Mouse (Mus musculus): ENCODE results near the gene Nckipsd. TPM values are rescaled to one million over a fixed set of nuclear protein-coding genes. Genes with fewer than 3 reads are reported as not detected.

Nckipsd gene
- total RNA-seq, 2 experiments from 2014 or later: 7.9 to 8.3 TPM

- DNase-seq (ENCODE audit: low spot score): no peak
- intact Hi-C loops (cut with DNase I): no loop called here
Measured at GRCm38 (mm10) chr9:108798508-108799075, 9.6 kb upstream of the Nckipsd start.

- no peak for DNase-seq (ENCODE audit: low spot score)
- intact Hi-C loops (cut with DNase I): no loop called here
Measured at GRCm38 (mm10) chr9:108799564-108799963, 8.6 kb upstream of the Nckipsd start.

DNA sequence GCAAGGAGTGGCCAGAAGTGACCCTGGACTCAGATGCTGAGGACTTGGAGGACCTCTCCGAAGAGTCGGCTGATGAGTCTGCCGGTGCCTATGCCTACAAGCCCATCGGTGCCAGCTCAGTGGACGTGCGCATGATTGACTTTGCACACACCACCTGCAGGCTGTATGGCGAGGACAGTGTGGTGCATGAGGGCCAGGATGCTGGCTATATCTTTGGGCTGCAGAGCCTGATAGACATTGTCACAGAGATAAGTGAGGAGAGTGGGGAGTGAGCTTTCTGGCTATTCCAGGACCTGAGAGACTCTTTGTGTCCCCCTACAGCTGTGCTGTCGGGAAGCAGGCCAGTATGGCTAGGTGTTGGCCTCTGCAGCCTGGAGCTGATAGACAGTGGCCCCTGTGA lies 2.4 kb upstream of the Nckipsd start:
- intact Hi-C loops (cut with DNase I): loop anchor here (5.0 kb wide), 1 partner anchor 53 kb away; no protein-coding TSS in a partner anchor
- DNase-seq (ENCODE audit: low spot score): no peak

DNA sequence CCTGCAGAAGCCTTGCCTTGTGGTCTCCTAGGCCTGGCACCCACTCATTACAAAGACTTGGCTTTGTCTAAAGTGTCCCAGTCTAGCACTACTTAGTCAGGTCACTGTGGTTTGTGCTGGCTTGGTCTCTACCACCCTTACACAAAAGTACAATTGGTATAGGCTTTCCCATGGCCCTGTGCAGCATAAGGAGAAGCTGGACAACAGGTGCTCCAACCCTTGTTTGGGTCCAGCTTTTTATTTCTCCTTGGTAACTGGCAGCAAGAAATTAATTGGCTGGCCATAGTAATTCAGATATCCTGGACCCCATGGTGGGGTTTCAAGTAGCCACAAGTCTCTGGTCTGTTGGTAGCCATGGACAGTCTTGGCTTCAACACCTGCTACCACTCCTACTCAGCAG lies 1.8 kb upstream of the Nckipsd start:
- DNase-seq (ENCODE audit: low spot score): no peak
- intact Hi-C loops (cut with DNase I): loop anchor here (5.0 kb wide), 1 partner anchor 54 kb away; no protein-coding TSS in a partner anchor

- intact Hi-C loops (cut with DNase I): loop anchor here (5.0 kb wide), 1 partner anchor 55 kb away; no protein-coding TSS in a partner anchor
- no peak for DNase-seq (ENCODE audit: low spot score)
Measured at GRCm38 (mm10) chr9:108806831-108807230, 1.3 kb upstream of the Nckipsd start.

GRCm38 (mm10) chr9:108807674-108808073 lies 494 bp upstream of the Nckipsd start:
- intact Hi-C loops (cut with DNase I): loop anchor here (2.0 to 5.0 kb wide), 3 partner anchors 19 to 129 kb away; partner anchors contain the start of genes Celsr3 and Uqcrc1

GRCm38 (mm10) chr9:108809188-108809587 lies 1.0 kb downstream of the Nckipsd start:
- DNase-seq (ENCODE audit: low spot score): peak; percentile 27
- intact Hi-C loops (cut with DNase I): loop anchor here (2.0 to 5.0 kb wide), 3 partner anchors 18 to 128 kb away; partner anchors contain the start of genes Celsr3 and Uqcrc1

More at GRCm38 (mm10) chr9:108807674-108808073, 494 bp upstream of the Nckipsd start:
- no peak for DNase-seq (ENCODE audit: low spot score)

- intact Hi-C loops (cut with DNase I): loop anchor here (2.0 to 5.0 kb wide), 3 partner anchors 17 to 127 kb away; partner anchors contain the start of genes Celsr3 and Uqcrc1
- DNase-seq (ENCODE audit: low spot score): no peak
Measured at GRCm38 (mm10) chr9:108809723-108810122, 1.6 kb downstream of the Nckipsd start.

DNA sequence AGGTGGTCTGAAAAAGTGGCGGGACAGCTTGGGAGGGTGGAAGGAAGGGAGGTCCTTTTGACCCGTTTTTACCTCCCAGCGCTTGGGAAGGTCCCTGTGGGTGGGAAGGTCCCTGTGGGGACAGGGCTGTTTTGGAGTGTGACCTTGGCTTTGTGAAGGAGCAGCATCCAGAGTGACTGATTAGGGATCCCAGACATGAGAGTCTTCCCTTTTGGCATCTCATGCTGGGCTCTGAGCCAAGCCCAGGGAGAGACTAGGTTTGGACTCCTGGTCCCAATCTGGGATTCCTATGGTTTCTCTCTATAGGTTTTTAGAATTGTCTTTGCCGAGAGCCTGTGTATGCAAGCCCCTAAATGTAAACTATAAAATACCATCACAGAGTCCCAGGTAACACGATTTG lies 2.3 kb downstream of the Nckipsd start:
- DNase-seq (ENCODE audit: low spot score): no peak
- intact Hi-C loops (cut with DNase I): no loop called here

- no peak for DNase-seq (ENCODE audit: low spot score)
- intact Hi-C loops (cut with DNase I): no loop called here
Measured at GRCm38 (mm10) chr9:108815557-108815956, 7.4 kb downstream of the Nckipsd start.

DNA sequence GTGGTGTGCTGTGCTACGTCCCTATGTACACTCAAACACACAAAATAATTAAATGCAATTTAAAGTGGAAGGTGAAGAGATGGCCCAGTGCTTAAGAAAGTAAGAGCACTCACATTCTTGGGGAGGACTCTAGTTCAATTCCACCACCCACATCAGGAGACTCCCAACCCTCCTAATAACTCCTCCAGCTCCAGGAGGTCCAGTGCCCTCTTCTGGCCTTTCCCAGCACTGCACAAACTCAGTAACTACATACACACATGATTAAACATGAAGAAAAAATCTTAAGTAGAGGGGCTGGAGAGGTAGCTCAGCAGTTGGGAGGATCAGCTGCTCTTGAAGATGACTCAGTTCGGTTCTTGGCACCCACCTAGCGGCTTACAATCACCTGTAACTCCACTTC lies 11.3 kb downstream of the Nckipsd start:
- no peak for DNase-seq (ENCODE audit: low spot score)
- intact Hi-C loops (cut with DNase I): no loop called here

DNA sequence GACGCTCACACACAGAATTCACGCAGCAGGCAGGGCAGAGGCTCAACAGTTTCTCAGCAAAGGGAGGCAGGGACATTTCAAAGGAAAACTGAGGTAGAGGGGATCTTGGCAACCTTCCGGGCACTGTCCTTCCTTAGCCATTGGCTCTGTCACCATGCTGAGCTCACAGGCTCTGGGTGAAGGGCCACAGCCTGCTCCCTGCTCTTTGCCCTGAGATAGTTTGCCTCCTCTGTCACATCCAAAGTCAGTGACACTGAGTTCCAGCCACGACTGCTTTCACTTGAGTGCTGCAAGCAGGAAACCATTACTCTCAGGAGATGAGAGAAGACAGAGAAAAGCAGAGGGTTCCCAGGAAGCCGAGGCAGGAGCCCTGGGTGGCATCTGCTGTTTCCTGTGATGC lies 11.9 kb downstream of the Nckipsd start:
- intact Hi-C loops (cut with DNase I): loop anchor here (2.0 kb wide), 1 partner anchor 65 kb away; no protein-coding TSS in a partner anchor
- no peak for DNase-seq (ENCODE audit: low spot score)

GRCm38 (mm10) chr9:108824144-108824685 lies 16.0 kb downstream of the Nckipsd start:
- intact Hi-C loops (cut with DNase I): no loop called here

DNA sequence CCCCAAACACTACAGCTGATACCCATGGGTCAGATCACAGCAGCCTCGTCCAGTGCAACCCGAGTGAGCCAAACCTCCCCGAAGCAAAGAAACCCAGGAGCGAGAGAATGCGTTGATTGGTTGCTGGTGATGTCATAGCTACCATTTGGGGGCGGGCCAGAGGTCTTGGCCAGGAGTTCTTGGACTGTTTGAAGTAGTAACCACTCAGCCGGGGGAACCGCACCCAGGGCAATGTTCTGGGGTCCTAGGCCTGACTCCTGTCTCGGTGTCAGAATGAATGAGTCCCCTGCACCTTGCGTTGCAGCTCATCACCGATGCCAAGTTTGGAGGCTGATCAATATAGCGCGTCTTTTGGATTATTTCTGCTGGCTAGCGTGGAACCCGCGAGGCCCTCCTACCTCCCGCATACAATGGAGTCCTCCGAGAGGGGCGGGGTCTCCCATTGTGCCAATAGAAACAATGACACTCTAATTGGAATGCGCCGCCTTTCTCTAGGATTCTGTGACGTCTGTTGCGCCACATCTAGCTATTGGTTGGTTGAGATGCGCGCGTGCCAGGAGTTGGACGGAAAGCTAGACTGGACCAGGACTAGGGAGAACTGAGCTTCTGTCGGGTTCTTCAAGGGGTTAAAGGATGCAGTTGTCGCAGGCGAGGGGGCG lies 16.7 kb downstream of the Nckipsd start:
- intact Hi-C loops (cut with DNase I): no loop called here
- no peak for DNase-seq (ENCODE audit: low spot score)

More at GRCm38 (mm10) chr9:108824144-108824685, 16.0 kb downstream of the Nckipsd start:
- DNase-seq (ENCODE audit: low spot score): no peak

DNA sequence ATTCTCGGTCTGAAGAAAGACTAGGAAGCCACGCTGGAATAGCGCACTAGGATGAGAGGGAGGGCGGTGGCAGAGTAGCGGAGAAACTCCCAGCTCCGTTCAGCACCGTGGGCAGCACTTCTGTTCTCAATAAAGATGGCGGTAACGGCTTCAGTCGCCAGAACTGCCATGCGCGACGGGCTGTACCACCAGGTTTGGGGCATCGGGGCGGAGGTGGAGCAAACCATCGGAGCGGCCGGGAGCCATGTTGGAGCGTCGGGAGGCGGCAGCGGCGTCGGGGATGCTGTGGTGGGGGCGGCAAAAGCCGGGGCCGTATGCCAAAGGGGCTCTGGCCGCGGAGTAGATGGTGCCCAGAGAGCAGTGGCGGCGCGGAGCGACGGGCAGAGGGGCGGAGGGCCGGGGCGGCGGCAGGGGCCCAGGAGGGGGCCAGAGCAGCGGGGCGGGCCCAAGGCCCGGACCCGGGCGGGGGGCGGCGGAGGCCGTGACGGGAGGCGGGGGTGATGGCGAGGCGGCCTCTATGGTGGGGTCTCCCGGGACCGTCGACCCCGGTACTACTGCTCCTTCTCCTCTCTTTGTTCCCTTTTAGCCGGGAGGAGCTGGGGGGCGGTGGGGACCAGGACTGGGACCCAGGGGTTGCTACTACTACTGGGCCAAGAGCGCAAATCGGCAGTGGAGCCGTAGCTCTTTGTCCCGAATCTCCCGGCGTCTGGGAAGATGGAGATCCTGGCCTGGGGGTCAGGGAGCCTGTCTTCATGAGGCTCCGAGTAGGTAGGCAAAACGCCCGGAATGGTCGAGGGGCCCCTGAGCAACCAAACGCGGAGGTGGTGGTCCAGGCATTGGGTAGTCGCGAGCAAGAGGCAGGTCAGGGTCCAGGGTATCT lies 17.9 kb downstream of the Nckipsd start, which contains the start of gene Celsr3:
Gene Celsr3, plus strand, starts transcription at position 501 of the 880 bp plus-strand sequence.
- no peak for DNase-seq (ENCODE audit: low spot score)

GRCm38 (mm10) chr9:108826700-108827340 lies 18.7 kb downstream of the Nckipsd start:
- intact Hi-C loops (cut with DNase I): loop anchor here (2.0 kb wide), 1 partner anchor 18 kb away; the partner anchor contains the start of gene Nckipsd
- DNase-seq (ENCODE audit: low spot score): peak; percentile 54

More for the DNA sequence above, 17.9 kb downstream of the Nckipsd start, which contains the start of gene Celsr3:
- intact Hi-C loops (cut with DNase I): loop anchor here (2.0 kb wide), 1 partner anchor 17 kb away; the partner anchor contains the start of gene Nckipsd

- intact Hi-C loops (cut with DNase I): loop anchor here (2.0 kb wide), 1 partner anchor 19 kb away; the partner anchor contains the start of gene Nckipsd
- no peak for DNase-seq (ENCODE audit: low spot score)
Measured at GRCm38 (mm10) chr9:108827454-108827853, 19.3 kb downstream of the Nckipsd start.

- DNase-seq (ENCODE audit: low spot score): no peak
- intact Hi-C loops (cut with DNase I): loop anchor here (2.0 kb wide), 1 partner anchor 19 kb away; the partner anchor contains the start of gene Nckipsd
Measured at GRCm38 (mm10) chr9:108827906-108828305, 19.7 kb downstream of the Nckipsd start.

DNA sequence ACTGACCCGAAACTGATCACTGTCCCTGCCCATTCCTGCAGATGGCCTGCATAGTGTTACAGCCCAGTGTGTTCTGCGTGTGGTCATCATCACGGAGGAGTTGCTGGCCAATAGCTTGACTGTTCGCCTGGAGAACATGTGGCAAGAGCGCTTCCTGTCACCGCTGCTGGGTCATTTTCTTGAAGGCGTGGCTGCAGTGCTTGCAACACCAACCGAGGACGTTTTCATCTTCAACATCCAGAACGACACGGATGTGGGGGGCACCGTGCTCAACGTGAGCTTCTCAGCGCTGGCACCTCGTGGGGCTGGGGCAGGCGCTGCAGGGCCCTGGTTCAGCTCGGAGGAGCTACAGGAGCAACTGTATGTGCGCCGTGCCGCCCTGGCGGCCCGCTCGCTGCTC lies 23.5 kb downstream of the Nckipsd start:
- intact Hi-C loops (cut with DNase I): no loop called here
- DNase-seq (ENCODE audit: low spot score): no peak
